Mouse (Mus musculus) CH12.LX (cell line): ENCODE data around the gene Gm11555.
"Not testable (repeated sequence)": the region's sequence is repeated elsewhere in the genome, so short reads cannot be mapped to it uniquely, and the experiment has no call there.

Experiments
- CHD2 ChIP-seq: IDR thresholded peaks from 2 replicates; pipeline ENCODE4 v1.6.1; 2011; ENCODE audit warnings: low read length, improper control_type of control experiment
- CTCF ChIP-seq, 2 experiments: IDR thresholded peaks in 1 of 2; conservative IDR thresholded peaks in 1 of 2; 2 replicates each; pipeline ENCODE4 v1.5.1; 2011 to 2012; ENCODE audit warnings: low read depth in 2 of 2, low read length in 2 of 2, improper control_type of control experiment in 1 of 2, inconsistent platforms in 1 of 2, mild to moderate bottlenecking in 1 of 2, moderate library complexity in 1 of 2
- ELF1 ChIP-seq: IDR thresholded peaks from 2 replicates; pipeline ENCODE4 v1.6.1; 2014; ENCODE audit warnings: low read depth, mild to moderate bottlenecking, inconsistent platforms, low read length, improper control_type of control experiment
- EP300 ChIP-seq: IDR thresholded peaks from 2 replicates; pipeline ENCODE4 v1.6.1; 2011; ENCODE audit warnings: low read length, improper control_type of control experiment
- MAX ChIP-seq: IDR thresholded peaks from 2 replicates; pipeline ENCODE4 v1.6.1; 2011; ENCODE audit warnings: low read length, improper control_type of control experiment
- MEF2A ChIP-seq: IDR thresholded peaks from 2 replicates; pipeline ENCODE4 v1.6.1; 2014; ENCODE audit warnings: low read depth, mild to moderate bottlenecking, inconsistent platforms, low read length, improper control_type of control experiment, borderline replicate concordance
- MXI1 ChIP-seq: IDR thresholded peaks from 2 replicates; pipeline ENCODE4 v1.6.1; 2011; ENCODE audit warnings: mild to moderate bottlenecking, low read depth, low read length, improper control_type of control experiment
- POLR2A ChIP-seq: IDR thresholded peaks from 2 replicates; pipeline ENCODE4 v1.6.1; 2011; ENCODE audit warnings: low read depth, mild to moderate bottlenecking, improper control_type of control experiment, low read length
- SMC3 ChIP-seq: IDR thresholded peaks from 2 replicates; pipeline ENCODE4 v1.6.1; 2011; ENCODE audit warnings: low read depth, low read length, improper control_type of control experiment
- TCF12 ChIP-seq: IDR thresholded peaks from 2 replicates; pipeline ENCODE4 v1.6.1; 2014; ENCODE audit warnings: low read depth, mild to moderate bottlenecking, inconsistent platforms, low read length, improper control_type of control experiment
- ZC3H11A ChIP-seq: IDR thresholded peaks from 2 replicates; pipeline ENCODE4 v1.6.1; 2012; ENCODE audit warnings: low read depth, mild to moderate bottlenecking, inconsistent platforms, low read length, improper control_type of control experiment
- ZKSCAN1 ChIP-seq: IDR thresholded peaks from 2 replicates; pipeline ENCODE4 v1.6.1; 2012; ENCODE audit warnings: low read depth, inconsistent platforms, low read length, improper control_type of control experiment, borderline replicate concordance
- ZNF384 ChIP-seq: IDR thresholded peaks from 2 replicates; pipeline ENCODE4 v1.6.1; 2012; ENCODE audit warnings: low read depth, low read length, improper control_type of control experiment, inconsistent platforms

DNA sequence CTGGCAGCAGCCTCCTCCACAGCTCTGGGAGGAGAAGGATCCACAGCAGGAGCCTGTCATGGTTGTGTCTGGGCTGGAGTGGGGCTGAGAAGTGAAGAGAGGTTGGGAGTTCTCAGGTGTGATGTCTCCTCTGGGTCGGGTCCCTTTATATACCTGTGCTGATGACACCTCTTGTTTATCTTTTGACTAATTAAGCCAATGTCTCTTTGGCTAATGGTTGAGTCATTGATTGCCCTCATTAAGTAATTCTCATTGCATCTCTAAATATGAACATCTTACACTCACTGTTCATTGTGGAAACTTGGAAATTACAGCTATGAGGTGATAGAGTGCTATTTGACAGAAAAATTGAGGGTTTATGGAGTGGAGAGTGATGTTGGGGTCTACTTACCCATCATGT is 46.8 kb downstream of the Gm11555 start, which contains the start of gene Gm11938:
- TF ChIP-seq MEF2A; CTCF (conservative IDR thresholded peaks at IDR 0.05 in 1 of 2, IDR thresholded peaks at IDR 0.05 in 1 of 2; ENCODE audit: low read depth in 2 of 2, low read length in 2 of 2); CHD2; POLR2A; EP300; ELF1; ZC3H11A; SMC3; TCF12; MAX; MXI1; ZNF384; ZKSCAN1: not testable (repeated sequence)
